20 mouse cellular contexts compared by ENCODE assay signal in the genomic region with DNA sequence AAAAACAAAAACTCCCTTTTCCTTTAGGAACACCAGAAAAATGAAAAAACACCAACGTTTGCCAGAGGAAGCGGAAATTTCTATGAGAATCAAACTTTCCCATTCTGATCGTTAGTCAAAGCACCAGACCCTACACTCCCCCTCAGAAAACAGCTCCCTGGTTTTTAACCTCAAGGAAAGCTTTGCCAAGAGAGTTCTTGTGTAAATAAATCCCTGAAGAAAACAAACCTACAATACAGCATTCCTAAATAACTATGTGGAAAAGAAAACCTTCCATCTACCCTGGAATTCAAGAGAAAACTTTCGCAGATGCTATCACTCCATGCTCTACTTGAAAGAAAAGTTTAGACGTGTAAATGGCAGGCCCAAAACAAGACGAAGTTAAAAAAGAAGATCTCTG. TPM values are rescaled to one million over a fixed set of nuclear protein-coding genes. Genes with fewer than 3 reads are reported as not detected.
DNase-seq lines count a peak whose midpoint lies in the region; ATAC-seq and TF ChIP-seq lines count a peak whose summit lies in the region.
"Had no signal": no experiment of that assay in that cellular context is flagged by ENCODE, and none has a peak within 500 bp of the region (broad histone marks: within the 10 kb centered on the region; RNA-seq: fewer than 3 reads in every experiment).

No protein-coding gene starts in this region.

- no peak for ATAC-seq in kidney, embryonic 14.5 days (ENCODE audit: low FRiP score, low TSS enrichment)
- ATAC-seq in lung, embryonic 14.5 days (ENCODE audit: insufficient read depth) = no peak
- no peak for ATAC-seq in heart, embryonic 16.5 days (replicated peaks; ENCODE audit: extremely low read depth, insufficient read depth, low FRiP score)
- ATAC-seq: Patski had no signal

- H3K4me3 ChIP-seq in heart, adult 2 months = no peak overlapping the region
- H3K4me3 ChIP-seq in kidney, embryonic 14.5 days (ENCODE audit: low read length) = no peak overlapping the region
- H3K4me3 ChIP-seq in lung, embryonic 14.5 days (ENCODE audit: low read depth, low read length) = no peak overlapping the region
- H3K4me3 ChIP-seq in heart, embryonic 16.5 days (ENCODE audit: low read length) = no peak overlapping the region
- H3K4me3 ChIP-seq: liver, embryonic 15.5 days had no signal

- DNase-seq in heart, adult 2 months = no peak
- no peak for DNase-seq in heart, adult 18-20 months
- no peak for DNase-seq in kidney, postnatal 25 days
- peak; percentile 36 for DNase-seq in lung, embryonic 14.5 days
- DNase-seq in lung, postnatal 36 days = no peak
- DNase-seq in yolk sac, embryonic 10.5 days (ENCODE audit: low spot score) = no peak
- DNase-seq: adrenal gland, postnatal 36 days; B cell, adult 2 months; cerebellum, adult 9-11 months; gastrocnemius, postnatal 14 days; kidney, adult 18-20 months; midbrain, embryonic 14.5 days had no signal

- H3K27me3 ChIP-seq in heart, adult 2 months (ENCODE audit: control insufficient read depth, insufficient read depth, low read length) = no peaks in the 10 kb centered on the region
- no peaks in the 10 kb centered on the region for H3K27me3 ChIP-seq in kidney, embryonic 14.5 days (ENCODE audit: control insufficient read depth, insufficient read depth, low read length)
- H3K27me3 ChIP-seq in lung, embryonic 14.5 days (ENCODE audit: insufficient read depth, low read length) = no peaks in the 10 kb centered on the region
- H3K27me3 ChIP-seq in heart, embryonic 16.5 days (ENCODE audit: control insufficient read depth, insufficient read depth, low read length) = no peaks in the 10 kb centered on the region
- H3K27me3 ChIP-seq: liver, embryonic 15.5 days; Patski had no signal

- peaks cover 22% of the 10 kb centered on the region for H3K36me3 ChIP-seq in heart, adult 2 months (ENCODE audit: control insufficient read depth, insufficient read depth, low read length)
- no peaks in the 10 kb centered on the region for H3K36me3 ChIP-seq in kidney, embryonic 14.5 days (ENCODE audit: control insufficient read depth, insufficient read depth, low read length)
- no peaks in the 10 kb centered on the region for H3K36me3 ChIP-seq in lung, embryonic 14.5 days (ENCODE audit: insufficient read depth)
- H3K36me3 ChIP-seq in heart, embryonic 16.5 days (ENCODE audit: control insufficient read depth, insufficient read depth) = peaks cover 3% of the 10 kb centered on the region; the same call in 1 of the 2 replicates
- H3K36me3 ChIP-seq: liver, embryonic 15.5 days had no signal

- no peaks in the 10 kb centered on the region; the same call in 1 of the 2 replicates for H3K79me2 ChIP-seq in heart, adult 2 months (replicated peaks; ENCODE audit: control insufficient read depth, insufficient read depth, low read length)

- TF ChIP-seq CTCF in heart, adult 2 months (IDR thresholded peaks at IDR 0.05) = no peak
- no peak for TF ChIP-seq CTCF in lung, embryonic 14.5 days (IDR thresholded peaks at IDR 0.05; ENCODE audit: low read depth)

- TF ChIP-seq POLR2A in heart, adult 2 months (IDR thresholded peaks at IDR 0.05; ENCODE audit: insufficient read depth, low read depth, low read length) = no peak

- 32% methylated on average over 6 of the region's 6 CpGs for WGBS in heart, adult 2 months
- 47% methylated on average over 6 of the region's 6 CpGs for WGBS in kidney, embryonic 14.5 days
- WGBS in lung, embryonic 14.5 days = 35% methylated on average over 6 of the region's 6 CpGs
- 42% methylated on average over 6 of the region's 6 CpGs for WGBS in heart, embryonic 16.5 days

- no peak overlapping the region for H3K4me2 ChIP-seq in kidney, embryonic 14.5 days (replicated peaks; ENCODE audit: low read depth, low read length)
- H3K4me2 ChIP-seq in lung, embryonic 14.5 days = no peak overlapping the region
- H3K4me2 ChIP-seq in heart, embryonic 16.5 days (ENCODE audit: low read depth, low read length) = peak overlapping the region; percentile 18; the same call in 1 of the 2 replicates
- H3K4me2 ChIP-seq: hindbrain, embryonic 14.5 days; liver, embryonic 15.5 days had no signal

- no peak for TF ChIP-seq EP300 in heart, adult 2 months (IDR thresholded peaks at IDR 0.05; ENCODE audit: insufficient read depth, low read depth, low read length)

- H3K9me3 ChIP-seq in kidney, embryonic 14.5 days (ENCODE audit: control insufficient read depth, low read length) = no peaks in the 10 kb centered on the region
- no peaks in the 10 kb centered on the region for H3K9me3 ChIP-seq in lung, embryonic 14.5 days (ENCODE audit: low read depth, low read length)
- H3K9me3 ChIP-seq in heart, embryonic 16.5 days (replicated peaks; ENCODE audit: control insufficient read depth, low read length) = no peaks in the 10 kb centered on the region
- H3K9me3 ChIP-seq: liver, embryonic 15.5 days had no signal

- H3K4me1 ChIP-seq in heart, adult 2 months (ENCODE audit: control insufficient read depth, insufficient read depth, low read length) = peaks cover 13% of the 10 kb centered on the region
- H3K4me1 ChIP-seq in kidney, embryonic 14.5 days (ENCODE audit: control insufficient read depth, insufficient read depth, low read length) = peaks cover 20% of the 10 kb centered on the region
- peaks cover 11% of the 10 kb centered on the region; the same call in 1 of the 2 replicates for H3K4me1 ChIP-seq in lung, embryonic 14.5 days (ENCODE audit: insufficient read depth)
- H3K4me1 ChIP-seq in heart, embryonic 16.5 days (ENCODE audit: control insufficient read depth, insufficient read depth, low read length) = peaks cover 63% of the 10 kb centered on the region
- H3K4me1 ChIP-seq: liver, embryonic 15.5 days had no signal

- intact Hi-C loops in heart, adult 2 months (cut with DNase I) = loop anchor here (1.0 kb wide), 1 partner anchor 26 kb away; no protein-coding TSS in a partner anchor

- H3K9ac ChIP-seq in heart, adult 2 months (ENCODE audit: low read depth, low read length) = no peak overlapping the region
- H3K9ac ChIP-seq in kidney, embryonic 14.5 days (ENCODE audit: low read depth, low read length) = no peak overlapping the region
- H3K9ac ChIP-seq in lung, embryonic 14.5 days = no peak overlapping the region
- no peak overlapping the region for H3K9ac ChIP-seq in heart, embryonic 16.5 days (ENCODE audit: low read length)
- H3K9ac ChIP-seq: hindbrain, embryonic 14.5 days; liver, embryonic 15.5 days had no signal

- peak overlapping the region; percentile 39; the same call in 1 of the 2 replicates for H3K27ac ChIP-seq in heart, adult 2 months
- H3K27ac ChIP-seq in kidney, embryonic 14.5 days (ENCODE audit: low read depth, low read length) = peak overlapping the region; percentile 80; the same call in 1 of the 2 replicates
- peak overlapping the region; percentile 1; the same call in 1 of the 2 replicates for H3K27ac ChIP-seq in lung, embryonic 14.5 days (ENCODE audit: low read depth)
- peak overlapping the region; percentile 81 for H3K27ac ChIP-seq in heart, embryonic 16.5 days (ENCODE audit: low read length)
- H3K27ac ChIP-seq: hindbrain, embryonic 14.5 days; liver, embryonic 15.5 days had no signal

RNA-seq across cellular contexts. Expression of gene Gm17409, which starts 47.0 kb away (rescaled TPM):
- not detected for total RNA-seq in heart, adult 2 months (2021)
- not detected in 2 replicates for polyA plus RNA-seq in heart, adult 2 months (2012; rRNA removed)
- not detected for total RNA-seq in heart, adult 18-20 months (2021)
- 0.20 TPM in 1 of 2 replicates, not detected in the other for polyA plus RNA-seq in kidney, embryonic 14.5 days (2014; fragmentation: Nextera tagmentation; extraction: Ambion mirVana)
- polyA plus RNA-seq in lung, embryonic 14.5 days (2014; fragmentation: Nextera tagmentation; extraction: Ambion mirVana) = 0.27 TPM in 1 of 2 replicates, not detected in the other
- polyA plus RNA-seq in heart, embryonic 16.5 days (2015; fragmentation: Nextera tagmentation; extraction: Ambion mirVana) = not detected in 2 replicates
- total RNA-seq: adrenal gland, postnatal 36 days; gastrocnemius, postnatal 14 days; layer of hippocampus, postnatal 10 days; left cerebral cortex, postnatal 10 days; megakaryocyte progenitor cell, adult 5-6 weeks had no signal
- polyA plus RNA-seq: hindbrain, embryonic 14.5 days; liver, embryonic 15.5 days; midbrain, embryonic 14.5 days; Patski had no signal

RNA-seq across cellular contexts. Expression of gene Acvr1, which starts 50.0 kb away (rescaled TPM):
- total RNA-seq in heart, adult 2 months (2021) = 10 to 100 TPM; 14.6 to 15.7 TPM
- polyA plus RNA-seq in heart, adult 2 months (2012; rRNA removed) = 7.4 and 12.1 TPM in 2 replicates
- total RNA-seq in heart, adult 18-20 months (2021) = 10 to 100 TPM; 13.5 to 14.0 TPM
- polyA plus RNA-seq in kidney, embryonic 14.5 days (2014; fragmentation: Nextera tagmentation; extraction: Ambion mirVana) = 7.0 and 7.9 TPM in 2 replicates
- 6.5 and 7.4 TPM in 2 replicates for polyA plus RNA-seq in lung, embryonic 14.5 days (2014; fragmentation: Nextera tagmentation; extraction: Ambion mirVana)
- 7.2 and 8.0 TPM in 2 replicates for polyA plus RNA-seq in heart, embryonic 16.5 days (2015; fragmentation: Nextera tagmentation; extraction: Ambion mirVana)

RNA-seq across cellular contexts. Expression of gene Upp2, which starts 50.2 kb away (rescaled TPM):
- total RNA-seq in heart, adult 2 months (2021) = 1 to 10 TPM; 2.2 to 3.3 TPM
- 3.0 and 5.1 TPM in 2 replicates for polyA plus RNA-seq in heart, adult 2 months (2012; rRNA removed)
- 1 to 10 TPM; 3.4 to 4.2 TPM for total RNA-seq in heart, adult 18-20 months (2021)
- 5.9 and 10.1 TPM in 2 replicates for polyA plus RNA-seq in kidney, embryonic 14.5 days (2014; fragmentation: Nextera tagmentation; extraction: Ambion mirVana)
- 7.0 and 8.6 TPM in 2 replicates for polyA plus RNA-seq in lung, embryonic 14.5 days (2014; fragmentation: Nextera tagmentation; extraction: Ambion mirVana)
- polyA plus RNA-seq in heart, embryonic 16.5 days (2015; fragmentation: Nextera tagmentation; extraction: Ambion mirVana) = 5.4 and 6.4 TPM in 2 replicates

Comparison
In these comparisons a context has a peak if more than half of its experiments do, and no peak if none do; other contexts are left out.
1. H3K27ac ChIP-seq: peak in every context shown above with its lines; median percentile 81 in heart, embryonic 16.5 days; 80 in kidney, embryonic 14.5 days; 39 in heart, adult 2 months; 1 in lung, embryonic 14.5 days.